Comparison of ENCODE assay signal across 20 mouse cellular contexts in the genomic region with DNA sequence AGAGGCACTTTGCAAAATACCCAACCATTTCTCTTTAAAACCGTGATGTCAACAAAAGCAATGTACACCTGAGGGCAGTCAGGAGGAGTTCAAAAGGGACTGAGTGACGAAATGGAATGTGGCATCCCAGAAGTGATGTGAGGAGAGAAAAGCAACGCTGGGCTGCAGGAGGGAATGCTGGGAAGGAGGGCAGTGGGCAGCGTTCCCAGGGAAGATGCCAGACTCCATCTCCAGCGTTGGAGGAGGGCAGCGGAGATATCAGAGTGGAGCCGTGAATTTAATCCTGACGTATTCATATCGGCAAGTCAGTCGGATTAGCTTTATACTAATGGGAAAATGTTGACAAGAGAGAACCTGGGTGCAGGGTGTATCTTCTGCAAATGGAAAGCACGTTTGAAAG.
"Had no signal": no experiment of that assay in that cellular context is flagged by ENCODE, and none has a peak within 500 bp of the region (broad histone marks: within the 10 kb centered on the region; RNA-seq: fewer than 3 reads in every experiment).

No protein-coding gene starts in this region.

- H3K4me2 ChIP-seq: kidney, embryonic 15.5 days; limb, embryonic 12.5 days; limb, embryonic 15.5 days; liver, embryonic 11.5 days; lung, embryonic 14.5 days; midbrain, embryonic 12.5 days; neural tube, embryonic 13.5 days had no signal

- H3K4me1 ChIP-seq: kidney, embryonic 15.5 days; limb, embryonic 12.5 days; limb, embryonic 15.5 days; midbrain, embryonic 12.5 days; neural tube, embryonic 13.5 days had no signal

- H3K36me3 ChIP-seq: kidney, embryonic 15.5 days; limb, embryonic 12.5 days; limb, embryonic 15.5 days; midbrain, embryonic 12.5 days; neural tube, embryonic 13.5 days had no signal

- ATAC-seq: liver, postnatal 0 days; midbrain, embryonic 16.5 days had no signal

- H3K9ac ChIP-seq: kidney, embryonic 15.5 days; limb, embryonic 12.5 days; limb, embryonic 15.5 days; liver, embryonic 14.5 days; liver, postnatal 0 days; lung, embryonic 14.5 days; midbrain, embryonic 12.5 days; neural tube, embryonic 13.5 days had no signal

- H3K27me3 ChIP-seq: kidney, embryonic 15.5 days; limb, embryonic 12.5 days; limb, embryonic 15.5 days; midbrain, embryonic 12.5 days; neural tube, embryonic 13.5 days had no signal

- H3K4me3 ChIP-seq: kidney, embryonic 15.5 days; layer of hippocampus, adult 2 months; limb, embryonic 12.5 days; limb, embryonic 15.5 days; midbrain, embryonic 12.5 days; myocyte; neural tube, embryonic 13.5 days had no signal

- H3K9me3 ChIP-seq: kidney, embryonic 15.5 days; limb, embryonic 12.5 days; limb, embryonic 15.5 days; midbrain, embryonic 12.5 days; neural tube, embryonic 13.5 days had no signal

- DNase-seq: kidney, postnatal 10 days; layer of hippocampus, adult 9-11 months; liver, postnatal 0 days; lung, embryonic 14.5 days; retina, postnatal 1 day; thymus, adult 2 months; thymus, postnatal 14 days; thymus, postnatal 4 days had no signal

- H3K27ac ChIP-seq: kidney, embryonic 15.5 days; layer of hippocampus, adult 2 months; limb, embryonic 12.5 days; limb, embryonic 15.5 days; liver, embryonic 14.5 days; macrophage; midbrain, embryonic 12.5 days; neural tube, embryonic 13.5 days; stomach, postnatal 0 days had no signal
